8 mouse cellular contexts compared by ENCODE assay signal in the genomic region with DNA sequence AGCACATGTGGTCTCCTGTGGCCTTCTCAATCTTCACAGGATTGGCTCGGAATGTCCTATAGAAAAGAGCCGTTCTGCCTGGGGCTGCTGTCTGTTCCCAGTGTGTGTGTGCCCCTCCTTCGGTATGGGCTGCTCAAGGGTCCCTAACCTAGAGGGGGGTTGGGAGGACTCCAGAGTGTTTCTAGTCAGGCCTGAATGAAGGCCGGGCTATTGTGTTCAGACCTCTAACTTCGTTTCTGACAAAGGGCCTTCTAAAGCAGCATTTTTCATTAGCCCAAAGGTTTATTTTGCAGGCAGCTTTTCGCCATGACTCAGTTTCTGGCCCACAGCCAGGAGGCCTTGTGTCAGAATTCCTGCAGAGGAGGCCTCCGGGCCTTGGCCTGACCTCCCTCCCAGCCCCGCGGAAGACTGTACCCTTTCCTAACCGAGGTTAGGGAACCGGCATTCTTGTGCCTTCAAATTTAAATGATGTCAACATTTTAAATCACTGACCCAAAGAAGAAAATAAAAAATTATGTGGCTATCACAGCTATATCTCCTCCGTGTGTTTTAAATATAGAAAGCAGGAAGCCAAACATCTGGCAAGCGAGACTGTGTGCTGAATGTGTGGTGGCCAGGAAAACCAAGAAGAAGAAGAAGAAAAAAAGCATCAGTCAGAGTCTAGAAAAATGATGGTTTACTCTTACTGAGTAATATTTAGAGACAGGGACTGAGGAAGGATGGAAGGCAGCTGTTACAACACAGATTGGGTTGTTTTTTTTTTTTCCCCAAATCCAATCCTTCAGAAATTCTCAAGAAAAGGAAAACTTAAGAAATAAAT. TPM values are rescaled to one million over a fixed set of nuclear protein-coding genes. Genes with fewer than 3 reads are reported as not detected.
DNase-seq lines count a peak whose midpoint lies in the region; ATAC-seq and TF ChIP-seq lines count a peak whose summit lies in the region.

No protein-coding gene starts in this region.

- peak overlapping the region; percentile 89 for H3K27ac ChIP-seq in cerebellum, adult 2 months (ENCODE audit: insufficient read depth, low read length)

- peak; percentile 73; the same call in 1 of the 2 replicates for ATAC-seq in frontal cortex, adult (ENCODE audit: low TSS enrichment)
- ATAC-seq in hematopoietic stem cell, adult 5-6 weeks (replicated peaks in 1 of 2; ENCODE audit: insufficient read depth in 1 of 2, low FRiP score in 2 of 2, low TSS enrichment in 1 of 2, low read depth in 1 of 2, poor library complexity in 2 of 2, severe bottlenecking in 2 of 2), result peak; percentile 68 to 83

- TF ChIP-seq CTCF in cerebellum, adult 2 months (IDR thresholded peaks at IDR 0.05; ENCODE audit: borderline replicate concordance, insufficient read depth, low read depth, low read length), result no peak
- no peak for TF ChIP-seq CTCF in lung, adult 2 months (IDR thresholded peaks at IDR 0.05; ENCODE audit: insufficient read depth, low read length)

- DNase-seq in ES-CJ7 (ENCODE audit: low read depth, low spot score), result peak; percentile 30
- peak; percentile 89 to 90 for DNase-seq in cerebellum, adult 2 months
- DNase-seq in layer of hippocampus, adult 8-10 months (ENCODE audit: low spot score in 2 of 2), result peak; percentile 51 to 57
- peak; percentile 88 for DNase-seq in lung, adult 2 months
- DNase-seq in ovary, postnatal 14 days (ENCODE audit: low spot score), result peak; percentile 86
- DNase-seq in thymus, adult 18-20 months, result no peak

- peaks cover 7% of the 10 kb centered on the region for H3K4me1 ChIP-seq in cerebellum, adult 2 months (ENCODE audit: control insufficient read depth, insufficient read depth, low read length)
- 0 out of 2 replicates have a peak, but pooled peaks cover 3% of the 10 kb centered on the region for H3K4me1 ChIP-seq in lung, adult 2 months (ENCODE audit: control insufficient read depth, insufficient read depth, low read length)

- no peak for TF ChIP-seq POLR2A in cerebellum, adult 2 months (IDR thresholded peaks at IDR 0.05; ENCODE audit: borderline replicate concordance, insufficient read depth, low read length)
- TF ChIP-seq POLR2A in lung, adult 2 months (IDR thresholded peaks at IDR 0.05; ENCODE audit: borderline replicate concordance, extremely low read depth, low read depth, low read length), result no peak

- 6% methylated on average over 13 of the region's 13 CpGs for WGBS in cerebellum, adult 2 months
- WGBS in lung, adult 2 months, result 8% methylated on average over 13 of the region's 13 CpGs

- H3K27me3 ChIP-seq in cerebellum, adult 2 months (ENCODE audit: control insufficient read depth, insufficient read depth, low read length), result no peaks in the 10 kb centered on the region

- H3K4me3 ChIP-seq in cerebellum, adult 2 months (replicated peaks; ENCODE audit: insufficient read depth, low read depth, low read length), result no peak overlapping the region
- H3K4me3 ChIP-seq in lung, adult 2 months (replicated peaks; ENCODE audit: extremely low read depth, low read depth, low read length), result no peak overlapping the region

RNA-seq across cellular contexts. Expression of a gene that starts 53.0 kb away (rescaled TPM):
- 1.6 and 1.9 TPM in 2 replicates for polyA plus RNA-seq in cerebellum, adult 2 months (2012; rRNA removed)
- 1.1 and 1.7 TPM in 2 replicates for total RNA-seq in hematopoietic stem cell, adult 5-6 weeks (2017)
- total RNA-seq in layer of hippocampus, adult 8-10 months (2022), result 1 to 10 TPM; 1.2 to 3.4 (median 2.1) TPM
- polyA plus RNA-seq in lung, adult 2 months (2012; rRNA removed), result not detected in 2 replicates

RNA-seq across cellular contexts. Expression of a gene that starts 53.1 kb away (rescaled TPM):
- polyA plus RNA-seq in cerebellum, adult 2 months (2012; rRNA removed), result 15.2 and 15.5 TPM in 2 replicates
- 12.4 and 21.1 TPM in 2 replicates for total RNA-seq in hematopoietic stem cell, adult 5-6 weeks (2017)
- 10 to 100 TPM; 21.4 to 27.6 (median 23.2) TPM for total RNA-seq in layer of hippocampus, adult 8-10 months (2022)
- polyA plus RNA-seq in lung, adult 2 months (2012; rRNA removed), result 7.7 and 8.9 TPM in 2 replicates

RNA-seq across cellular contexts. Expression of a gene that starts 59.1 kb away (rescaled TPM):
- polyA plus RNA-seq in cerebellum, adult 2 months (2012; rRNA removed), result 21.8 and 23.1 TPM in 2 replicates
- 4.1 and 8.6 TPM in 2 replicates for total RNA-seq in hematopoietic stem cell, adult 5-6 weeks (2017)
- 10 to 100 TPM; 33.7 to 36.7 (median 35.4) TPM for total RNA-seq in layer of hippocampus, adult 8-10 months (2022)
- 2.4 and 3.8 TPM in 2 replicates for polyA plus RNA-seq in lung, adult 2 months (2012; rRNA removed)

Comparison
In these comparisons a context has a peak if more than half of its experiments do, and no peak if none do; other contexts are left out.
1. DNase-seq: peak in ES-CJ7 (single experiment), cerebellum, adult 2 months (2 of 2), layer of hippocampus, adult 8-10 months (2 of 2), lung, adult 2 months (single experiment) and ovary, postnatal 14 days (single experiment); none in thymus, adult 18-20 months (0 of 2).